Mouse (Mus musculus): ENCODE data around the gene Dscam. TPM values are rescaled to one million over a fixed set of nuclear protein-coding genes. Genes with fewer than 3 reads are reported as not detected.

The Dscam gene
- polyA plus RNA-seq, 1 experiment from 2014 or later: not detected

DNA sequence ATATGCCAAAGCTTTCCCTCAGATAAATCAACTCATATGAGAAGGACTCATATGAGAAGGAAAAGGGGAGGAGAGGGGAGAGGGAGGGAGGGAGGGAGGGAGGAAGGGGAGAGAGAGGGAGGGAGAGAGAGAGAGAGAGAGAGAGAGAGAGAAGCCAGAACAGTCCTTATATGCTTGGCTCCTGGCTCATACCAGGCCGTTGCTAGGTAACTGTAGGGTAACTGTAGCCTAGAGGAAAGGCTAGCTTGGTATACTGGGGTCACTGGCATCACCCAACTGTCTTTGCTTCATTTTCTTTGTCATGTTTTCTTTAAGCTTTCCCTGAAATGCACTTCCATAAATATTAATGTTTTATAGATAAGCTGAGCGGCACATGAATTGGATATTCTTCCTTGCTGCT is 617.9 kb downstream of the Dscam start:
- 75% methylated on average over 2 of the region's 2 CpGs for WGBS
- H3K4me3 ChIP-seq (ENCODE audit: low read length): no peak overlapping the region

GRCm38 (mm10) chr16:96541056-96541455 is 629.5 kb downstream of the Dscam start:
- ATAC-seq (ENCODE audit: low FRiP score, low TSS enrichment): no peak
- H3K9ac ChIP-seq (ENCODE audit: low read depth, low read length): no peak overlapping the region
- H3K27me3 ChIP-seq (ENCODE audit: control insufficient read depth, insufficient read depth, low read length): no peaks in the 10 kb centered on the region
- H3K4me2 ChIP-seq (replicated peaks; ENCODE audit: low read depth, low read length): no peak overlapping the region
- no peaks in the 10 kb centered on the region for H3K9me3 ChIP-seq (ENCODE audit: control insufficient read depth, low read length)
- 66% methylated on average over 2 of the region's 2 CpGs for WGBS
- H3K27ac ChIP-seq (ENCODE audit: low read depth, low read length): no peak overlapping the region
- no peak overlapping the region for H3K4me3 ChIP-seq (ENCODE audit: low read length)
- no peaks in the 10 kb centered on the region for H3K36me3 ChIP-seq (ENCODE audit: control insufficient read depth, insufficient read depth, low read length)
- H3K4me1 ChIP-seq (ENCODE audit: control insufficient read depth, insufficient read depth, low read length): no peaks in the 10 kb centered on the region

More for the DNA sequence above, 617.9 kb downstream of the Dscam start:
- H3K36me3 ChIP-seq (ENCODE audit: control insufficient read depth, insufficient read depth, low read length): no peaks in the 10 kb centered on the region
- H3K27me3 ChIP-seq (ENCODE audit: control insufficient read depth, insufficient read depth, low read length): no peaks in the 10 kb centered on the region
- H3K9me3 ChIP-seq (ENCODE audit: control insufficient read depth, low read length): no peaks in the 10 kb centered on the region
- H3K4me1 ChIP-seq (ENCODE audit: control insufficient read depth, insufficient read depth, low read length): no peaks in the 10 kb centered on the region
- no peak overlapping the region for H3K9ac ChIP-seq (ENCODE audit: low read depth, low read length)
- no peak for ATAC-seq (ENCODE audit: low FRiP score, low TSS enrichment)
- H3K27ac ChIP-seq (ENCODE audit: low read depth, low read length): no peak overlapping the region
- no peak overlapping the region for H3K4me2 ChIP-seq (replicated peaks; ENCODE audit: low read depth, low read length)

Other genes with a start within 250 kb of the Dscam start
- 3.9 and 4.4 TPM in 2 replicates for gene Bace2, start 186.0 kb upstream of the Dscam start, polyA plus RNA-seq (2014; fragmentation: Nextera tagmentation; extraction: Ambion mirVana)